Mouse (Mus musculus) kidney, adult 2 months (tissue): ENCODE measurements around the gene Il34. TPM values are rescaled to one million over a fixed set of nuclear protein-coding genes. Genes with fewer than 3 reads are reported as not detected.

Source experiments
- DNase-seq: peaks from one replicate; pipeline ENCODE4 v3.0.0; 2021
- H3K27ac ChIP-seq: fragments of 200-500 bp; 2 replicates; pipeline ENCODE4 v1.5.1; 2012; ENCODE audit warnings: low read depth, low read length, control low read depth, inconsistent platforms; ENCODE audit not compliant: insufficient read depth
- H3K27me3 ChIP-seq: fragments of 200-500 bp; replicated peaks from 2 replicates; pipeline ENCODE4 v1.6.1; 2012; ENCODE audit warnings: mild to moderate bottlenecking, moderate library complexity, low read length, inconsistent platforms; ENCODE audit not compliant: control insufficient read depth, insufficient read depth
- H3K36me3 ChIP-seq: fragments of 200-500 bp; 2 replicates; pipeline ENCODE4 v1.6.1; 2012; ENCODE audit warnings: mild to moderate bottlenecking, moderate library complexity, low read length, inconsistent platforms; ENCODE audit not compliant: control insufficient read depth, insufficient read depth
- H3K4me1 ChIP-seq: fragments of 200-500 bp; 2 replicates; pipeline ENCODE4 v1.6.1; 2011; ENCODE audit warnings: low read length; ENCODE audit not compliant: control insufficient read depth, insufficient read depth
- H3K4me3 ChIP-seq: fragments of 200-500 bp; 2 replicates; pipeline ENCODE4 v1.5.1; 2011; ENCODE audit warnings: mild to moderate bottlenecking, low read depth, low read length, control low read depth; ENCODE audit not compliant: insufficient read depth
- CTCF ChIP-seq: fragments of 200-500 bp; conservative IDR thresholded peaks from 2 replicates; pipeline ENCODE4 v1.5.1; 2011; ENCODE audit warnings: low read depth, mild to moderate bottlenecking, control low read depth, low read length, moderate library complexity, mixed read lengths; ENCODE audit not compliant: insufficient read depth, insufficient read length
- POLR2A ChIP-seq: fragments of 200-500 bp; IDR thresholded peaks from one replicate; pipeline ENCODE4 v1.6.1; 2011; ENCODE audit warnings: low read depth, low read length, control low read depth
- WGBS: fragments of 180-500 bp; shearing (Covaris S2); methylation state at CpG from one replicate; pipeline ENCODE4 v1.1.7; 2018; 5-methylcytosine and 5-hydroxymethylcytosine counted together
- polyA plus RNA-seq: library from polyadenylated mRNA; depleted of rRNA; stranded (reverse); fragments of >200 nt; gene quantifications from 2 replicates; pipeline ENCODE4 v1.2.3, GENCODE M21; 2012

Gene Il34
- polyA plus RNA-seq, 1 experiment = 21.8 TPM

GRCm38 (mm10) chr8:110761988-110762387 is 43.7 kb downstream of the Il34 start:
- peak overlapping the region; percentile 9; the same call in 1 of the 2 replicates for H3K27ac ChIP-seq
- H3K4me3 ChIP-seq = no peak overlapping the region
- TF ChIP-seq POLR2A (no peak), CTCF (peak; percentile 44)
- H3K36me3 ChIP-seq = no peaks in the 10 kb centered on the region
- peak; percentile 14 for DNase-seq
- H3K27me3 ChIP-seq = no peaks in the 10 kb centered on the region
- H3K4me1 ChIP-seq = peaks cover 5% of the 10 kb centered on the region; the same call in 1 of the 2 replicates
- 33% methylated on average over 6 of the region's 6 CpGs for WGBS

- H3K27ac ChIP-seq = peak overlapping the region; percentile 41
- peaks cover 5% of the 10 kb centered on the region; the same call in 1 of the 2 replicates for H3K4me1 ChIP-seq
These were observed 44.5 kb downstream of the Il34 start for GRCm38 (mm10) chr8:110761185-110761584.

GRCm38 (mm10) chr8:110760280-110760940 is 45.3 kb downstream of the Il34 start:
- Histone ChIP-seq H3K27me3 (no peaks in the 10 kb centered on the region), H3K4me3 (no peak overlapping the region), H3K36me3 (no peaks in the 10 kb centered on the region), H3K27ac (peak overlapping the region; percentile 41), H3K4me1 (peaks cover 5% of the 10 kb centered on the region; the same call in 1 of the 2 replicates)
- TF ChIP-seq POLR2A = no peak
- TF ChIP-seq CTCF = no peak
- 76% methylated on average over 7 of the region's 7 CpGs for WGBS
- peak; percentile 63 for DNase-seq

More at GRCm38 (mm10) chr8:110761185-110761584, 44.5 kb downstream of the Il34 start:
- H3K4me3 ChIP-seq = no peak overlapping the region
- WGBS = 45% methylated on average over 5 of the region's 5 CpGs
- no peaks in the 10 kb centered on the region for H3K36me3 ChIP-seq
- peak; percentile 90 for DNase-seq
- TF ChIP-seq POLR2A (no peak), CTCF (no peak)
- H3K27me3 ChIP-seq = no peaks in the 10 kb centered on the region

DNA sequence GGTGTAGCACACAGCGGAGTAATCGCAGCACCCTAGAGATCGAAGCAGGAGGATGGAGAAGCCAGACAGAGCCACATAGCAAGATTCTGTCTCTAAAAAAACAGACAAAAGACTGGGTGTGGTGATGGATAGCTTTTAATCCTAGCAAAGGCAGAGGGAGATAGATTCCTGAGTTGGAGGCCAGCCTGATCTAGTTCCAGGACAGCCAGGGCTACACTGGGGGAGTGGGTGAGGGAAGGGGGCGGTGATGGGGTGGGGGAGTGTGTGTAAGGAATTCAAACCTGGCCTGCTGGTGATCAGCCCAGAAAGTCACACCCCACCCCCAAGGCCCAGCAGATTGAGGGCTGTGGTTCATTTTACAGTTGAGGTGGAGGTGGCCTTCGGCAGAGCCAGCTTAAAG is 49.5 kb downstream of the Il34 start:
- peaks cover 5% of the 10 kb centered on the region; the same call in 1 of the 2 replicates for H3K4me1 ChIP-seq
- no peak overlapping the region for H3K27ac ChIP-seq
- WGBS = 89% methylated on average over 5 of the region's 5 CpGs
- H3K4me3 ChIP-seq = no peak overlapping the region
- no peaks in the 10 kb centered on the region for H3K36me3 ChIP-seq
- H3K27me3 ChIP-seq = no peaks in the 10 kb centered on the region
- no peak for DNase-seq
- TF ChIP-seq POLR2A = no peak
- TF ChIP-seq CTCF = no peak

DNA sequence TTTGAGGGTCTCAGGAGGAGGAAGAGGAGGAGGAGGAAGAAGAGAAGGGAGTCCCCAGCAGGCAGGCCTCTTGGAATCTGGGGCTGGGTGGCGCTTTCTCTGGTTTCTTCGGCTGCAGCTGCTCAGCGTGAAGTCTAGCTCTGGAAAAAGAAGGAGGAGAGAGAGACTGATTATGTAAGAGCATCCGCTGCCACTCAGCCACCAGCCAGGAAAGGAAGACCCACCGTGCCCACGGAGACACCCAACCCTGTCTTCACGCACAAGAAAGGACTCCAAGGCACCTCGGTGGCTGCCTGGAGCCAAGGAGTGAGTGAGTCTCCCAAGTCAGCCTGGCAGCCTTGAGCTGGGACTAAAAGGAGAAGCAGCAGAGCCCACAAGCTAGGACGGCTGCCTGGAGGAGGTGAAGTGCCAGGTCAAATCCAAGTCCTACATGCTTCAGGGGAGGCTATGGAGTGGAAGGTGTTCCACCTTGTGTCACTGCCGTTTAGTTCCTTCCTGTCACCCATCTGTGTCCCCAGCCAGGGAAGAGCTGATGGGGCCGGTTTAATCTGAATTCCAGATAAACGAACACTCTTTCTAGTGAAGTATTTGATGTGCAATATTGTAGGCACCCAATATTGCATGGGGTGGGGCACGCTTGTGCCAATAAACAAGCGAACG is 50.1 kb downstream of the Il34 start:
- Histone ChIP-seq H3K4me3 (no peak overlapping the region), H3K4me1 (peaks cover 3% of the 10 kb centered on the region; the same call in 1 of the 2 replicates), H3K36me3 (no peaks in the 10 kb centered on the region), H3K27ac (peak overlapping the region; percentile 18; the same call in 1 of the 2 replicates), H3K27me3 (no peaks in the 10 kb centered on the region)
- no peak for DNase-seq
- TF ChIP-seq CTCF = no peak
- no peak for TF ChIP-seq POLR2A
- 71% methylated on average over 15 of the region's 15 CpGs for WGBS

GRCm38 (mm10) chr8:110754713-110755112 is 51.0 kb downstream of the Il34 start:
- no peaks in the 10 kb centered on the region for H3K27me3 ChIP-seq
- 71% methylated on average over 4 of the region's 4 CpGs for WGBS
- H3K36me3 ChIP-seq = no peaks in the 10 kb centered on the region
- no peaks in the 10 kb centered on the region for H3K4me1 ChIP-seq
- H3K27ac ChIP-seq = no peak overlapping the region
- DNase-seq = no peak
- H3K4me3 ChIP-seq = no peak overlapping the region
- TF ChIP-seq CTCF = no peak
- no peak for TF ChIP-seq POLR2A

DNA sequence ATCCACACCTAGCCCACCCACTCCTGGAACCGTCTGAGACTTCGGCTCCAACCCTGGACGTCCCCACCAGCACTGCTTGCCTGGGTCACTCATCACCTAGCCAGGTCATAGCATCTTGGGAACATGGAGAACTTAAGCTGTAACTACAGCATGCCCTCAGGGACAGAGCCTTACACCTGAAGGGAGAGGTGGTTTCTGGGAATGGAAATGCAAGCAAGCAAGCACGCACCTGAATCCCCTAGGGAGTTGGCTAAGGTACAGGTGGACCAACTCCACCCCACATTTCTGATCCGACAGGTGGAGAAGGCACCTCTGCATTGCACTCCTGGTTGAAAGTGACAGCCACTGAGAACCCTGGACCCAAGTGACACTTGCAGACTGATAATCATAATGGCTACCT is 54.2 kb downstream of the Il34 start:
- Histone ChIP-seq H3K36me3 (no peaks in the 10 kb centered on the region), H3K27me3 (no peaks in the 10 kb centered on the region), H3K4me1 (no peaks in the 10 kb centered on the region), H3K27ac (no peak overlapping the region), H3K4me3 (no peak overlapping the region)
- peak; percentile 12 for DNase-seq
- TF ChIP-seq CTCF (no peak), POLR2A (no peak)
- 67% methylated on average over 5 of the region's 5 CpGs for WGBS
